Mouse (Mus musculus) MEL (cell line): ENCODE measurements around the gene Prss41. TPM values are rescaled to one million over a fixed set of nuclear protein-coding genes. Genes with fewer than 3 reads are reported as not detected.

ENCODE experiments used
- DNase-seq: peaks from one replicate; pipeline ENCODE4 v3.0.0; 2011; ENCODE audit warnings: low read depth, low spot score
- H3K27ac ChIP-seq: 2 replicates; pipeline ENCODE4 v1.5.1; 2012; ENCODE audit warnings: low read depth, mild to moderate bottlenecking, control low read depth, low read length, moderate library complexity; ENCODE audit not compliant: control insufficient read depth
- H3K27me3 ChIP-seq, 2 experiments: fragments of 150-350 bp in 1 of 2; sonication (generic) in 1 of 2; 2 replicates each; pipeline ENCODE4 v1.6.1; 2012; ENCODE audit warnings: low read length in 2 of 2, mild to moderate bottlenecking in 2 of 2, improper control_type of control experiment in 1 of 2, moderate library complexity in 1 of 2; ENCODE audit not compliant: insufficient read depth in 2 of 2, control insufficient read depth in 1 of 2
- H3K36me3 ChIP-seq, 2 experiments: 2 replicates each; pipeline ENCODE4 v1.6.1; 2012 to 2014; ENCODE audit warnings: low read length in 2 of 2, improper control_type of control experiment in 1 of 2, inconsistent platforms in 1 of 2, mild to moderate bottlenecking in 1 of 2; ENCODE audit not compliant: insufficient read depth in 2 of 2, control insufficient read depth in 1 of 2
- H3K4me1 ChIP-seq, 2 experiments: fragments of 150-350 bp in 1 of 2; sonication (generic) in 1 of 2; 2 replicates each; pipeline ENCODE4 v1.6.1; 2012; ENCODE audit warnings: low read length in 2 of 2, improper control_type of control experiment in 1 of 2, mild to moderate bottlenecking in 1 of 2; ENCODE audit not compliant: insufficient read depth in 2 of 2, control insufficient read depth in 1 of 2
- H3K4me3 ChIP-seq, 2 experiments: fragments of 150-350 bp in 1 of 2; sonication (generic) in 1 of 2; 2 replicates each; pipeline ENCODE4 v1.5.1; 2012; ENCODE audit warnings: low read depth in 2 of 2, low read length in 2 of 2, mild to moderate bottlenecking in 2 of 2, moderate library complexity in 2 of 2, control low read depth in 1 of 2, improper control_type of control experiment in 1 of 2; ENCODE audit not compliant: control insufficient read depth in 1 of 2, insufficient read depth in 1 of 2
- H3K79me2 ChIP-seq: 2 replicates; pipeline ENCODE4 v1.6.1; 2012; ENCODE audit warnings: mild to moderate bottlenecking, low read length, moderate library complexity; ENCODE audit not compliant: control insufficient read depth, poor library complexity, insufficient read depth
- H3K9ac ChIP-seq: 2 replicates; pipeline ENCODE4 v1.6.1; 2012; ENCODE audit warnings: low read depth, mild to moderate bottlenecking, control low read depth, low read length, moderate library complexity; ENCODE audit not compliant: control insufficient read depth, poor library complexity, severe bottlenecking
- H3K9me3 ChIP-seq: fragments of 150-350 bp; sonication (generic); replicated peaks from 2 replicates; pipeline ENCODE4 v1.6.1; 2012; ENCODE audit warnings: mild to moderate bottlenecking, low read length, improper control_type of control experiment, moderate library complexity; ENCODE audit not compliant: insufficient read depth
- CTCF ChIP-seq, 3 experiments: IDR thresholded peaks in 2 of 3; conservative IDR thresholded peaks in 1 of 3; 2 replicates each; pipeline ENCODE4 v1.5.1; 2011 to 2012; ENCODE audit warnings: low read length in 3 of 3, low read depth in 2 of 3, mild to moderate bottlenecking in 2 of 3, improper control_type of control experiment in 1 of 3, inconsistent platforms in 1 of 3, mixed read lengths in 1 of 3, moderate library complexity in 1 of 3; ENCODE audit not compliant: control insufficient read depth in 1 of 3, insufficient read depth in 1 of 3, poor library complexity in 1 of 3, severe bottlenecking in 1 of 3
- E2F4 ChIP-seq: IDR thresholded peaks from 2 replicates; pipeline ENCODE4 v1.6.1; 2011; ENCODE audit warnings: low read depth, low read length, improper control_type of control experiment, borderline replicate concordance
- HCFC1 ChIP-seq: IDR thresholded peaks from 2 replicates; pipeline ENCODE4 v1.6.1; 2012; ENCODE audit warnings: low read depth, mild to moderate bottlenecking, inconsistent platforms, low read length, improper control_type of control experiment, moderate library complexity
- MAX ChIP-seq: IDR thresholded peaks from 2 replicates; pipeline ENCODE4 v1.6.1; 2011; ENCODE audit warnings: low read length, improper control_type of control experiment
- MEF2A ChIP-seq: IDR thresholded peaks from 2 replicates; pipeline ENCODE4 v1.6.1; 2014; ENCODE audit warnings: low read depth, mild to moderate bottlenecking, inconsistent platforms, low read length, improper control_type of control experiment; ENCODE audit not compliant: poor library complexity, insufficient replicate concordance, severe bottlenecking; ENCODE audit errors: extremely low read depth
- MXI1 ChIP-seq: IDR thresholded peaks from 2 replicates; pipeline ENCODE4 v1.6.1; 2011; ENCODE audit warnings: mild to moderate bottlenecking, low read depth, low read length, improper control_type of control experiment
- MYB ChIP-seq: IDR thresholded peaks from 2 replicates; pipeline ENCODE4 v1.6.1; 2011; ENCODE audit warnings: mild to moderate bottlenecking, low read depth, low read length, improper control_type of control experiment
- NRF1 ChIP-seq: IDR thresholded peaks from 2 replicates; pipeline ENCODE4 v1.6.1; 2014; ENCODE audit warnings: low read depth, mild to moderate bottlenecking, inconsistent platforms, low read length, improper control_type of control experiment, moderate library complexity; ENCODE audit not compliant: poor library complexity, insufficient read depth, severe bottlenecking
- POLR2A ChIP-seq, 2 experiments: IDR thresholded peaks; 2 replicates each; pipeline ENCODE4 v1.6.1; 2011 to 2012; ENCODE audit warnings: low read length in 2 of 2, mild to moderate bottlenecking in 2 of 2, control low read depth in 1 of 2, improper control_type of control experiment in 1 of 2, low read depth in 1 of 2, moderate library complexity in 1 of 2; ENCODE audit not compliant: control insufficient read depth in 1 of 2, insufficient read depth in 1 of 2, poor library complexity in 1 of 2
- POLR2AphosphoS2 ChIP-seq: IDR thresholded peaks from 2 replicates; pipeline ENCODE4 v1.6.1; 2011; ENCODE audit warnings: low read length, improper control_type of control experiment
- POLR2AphosphoS5 ChIP-seq: IDR thresholded peaks from 2 replicates; pipeline ENCODE4 v1.6.1; 2012; ENCODE audit warnings: low read depth, borderline replicate concordance, mild to moderate bottlenecking, inconsistent platforms, low read length, moderate library complexity, mixed read lengths
- RAD21 ChIP-seq: IDR thresholded peaks from 2 replicates; pipeline ENCODE4 v1.6.1; 2011; ENCODE audit warnings: mild to moderate bottlenecking, low read depth, low read length, improper control_type of control experiment
- RCOR1 ChIP-seq: IDR thresholded peaks from 2 replicates; pipeline ENCODE4 v1.6.1; 2012; ENCODE audit warnings: low read depth, mild to moderate bottlenecking, inconsistent platforms, low read length, improper control_type of control experiment
- SMC3 ChIP-seq: IDR thresholded peaks from 2 replicates; pipeline ENCODE4 v1.6.1; 2011; ENCODE audit warnings: low read depth, low read length, improper control_type of control experiment
- USF1 ChIP-seq: IDR thresholded peaks from 2 replicates; pipeline ENCODE4 v1.6.1; 2014; ENCODE audit warnings: low read depth, mild to moderate bottlenecking, inconsistent platforms, low read length, improper control_type of control experiment, moderate library complexity
- USF2 ChIP-seq, 2 experiments: IDR thresholded peaks; 2 replicates each; pipeline ENCODE4 v1.6.1; 2011 to 2012; ENCODE audit warnings: improper control_type of control experiment in 2 of 2, low read length in 2 of 2, borderline replicate concordance in 1 of 2, inconsistent platforms in 1 of 2, low read depth in 1 of 2, mild to moderate bottlenecking in 1 of 2; ENCODE audit not compliant: insufficient read depth in 1 of 2
- ZC3H11A ChIP-seq: IDR thresholded peaks from 2 replicates; pipeline ENCODE4 v1.6.1; 2012; ENCODE audit warnings: low read depth, mild to moderate bottlenecking, inconsistent platforms, low read length, improper control_type of control experiment
- ZKSCAN1 ChIP-seq: IDR thresholded peaks from 2 replicates; pipeline ENCODE4 v1.6.1; 2012; ENCODE audit warnings: low read depth, mild to moderate bottlenecking, inconsistent platforms, low read length, improper control_type of control experiment, moderate library complexity
- ZMIZ1 ChIP-seq: IDR thresholded peaks from 2 replicates; pipeline ENCODE4 v1.6.1; 2012; ENCODE audit warnings: low read depth, mild to moderate bottlenecking, inconsistent platforms, low read length, improper control_type of control experiment, moderate library complexity
- ZNF384 ChIP-seq: IDR thresholded peaks from 2 replicates; pipeline ENCODE4 v1.6.1; 2012; ENCODE audit warnings: low read depth, mild to moderate bottlenecking, inconsistent platforms, low read length, improper control_type of control experiment
- polyA plus RNA-seq, 2 experiments: library from polyadenylated mRNA; stranded (reverse) in 1 of 2; unstranded in 1 of 2; fragments of >175 nt in 1 of 2; fragments of >200 nt in 1 of 2; gene quantifications; 2 replicates each; pipeline versions ENCODE4 v1.2.1 to v1.2.4; 2012; ENCODE audit warnings: low replicate concordance in 2 of 2, low read depth in 1 of 2; ENCODE audit not compliant: insufficient read length in 2 of 2, insufficient read depth in 1 of 2, missing spikeins in 1 of 2
- total RNA-seq: library from RNA; depleted of rRNA; stranded (reverse); fragments of 300-350 nt; gene quantifications from 2 replicates; pipeline ENCODE4 v1.2.3, GENCODE M21; 2012

The Prss41 gene
- total and polyA plus RNA-seq, 3 experiments: 3.4 to 12.8 TPM; not detected in 1

DNA sequence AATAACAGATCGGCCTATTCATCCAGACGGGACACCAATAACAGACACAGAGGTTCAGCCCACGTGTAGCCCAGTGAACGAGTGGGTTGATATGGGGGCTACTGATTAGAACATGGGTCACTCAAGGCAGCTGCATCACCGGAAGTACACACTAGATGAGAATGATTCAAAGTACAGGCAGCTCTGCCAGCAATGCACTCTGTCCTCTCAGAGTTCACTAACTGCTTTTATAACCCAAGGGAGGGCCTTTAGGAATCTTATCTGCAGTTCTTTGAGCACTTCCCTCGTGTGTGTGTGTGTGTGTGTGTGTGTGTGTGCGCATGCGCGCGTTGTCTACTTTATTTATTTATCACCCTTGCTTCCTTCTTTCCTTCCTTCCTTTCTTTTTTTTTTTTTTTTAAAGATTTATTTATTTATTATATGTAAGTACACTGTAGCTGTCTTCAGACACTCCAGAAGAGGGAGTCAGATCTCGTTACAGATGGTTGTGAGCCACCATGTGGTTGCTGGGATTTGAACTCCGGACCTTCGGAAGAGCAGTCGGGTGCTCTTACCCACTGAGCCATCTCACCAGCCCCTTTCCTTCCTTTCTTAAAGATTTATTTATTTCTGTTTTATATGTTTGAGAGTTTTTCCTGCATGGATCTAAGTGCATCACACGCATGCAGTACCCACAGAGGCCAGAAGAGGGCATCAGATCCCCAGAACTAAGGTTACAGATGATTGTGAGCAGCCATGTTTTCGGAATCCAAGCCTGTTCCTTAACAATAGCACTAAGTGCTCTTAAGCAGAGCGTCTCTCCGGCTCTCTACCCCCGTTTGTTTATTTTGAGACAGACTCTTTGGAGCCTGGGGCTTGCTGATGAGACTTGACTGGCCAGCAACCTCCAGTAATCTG lies 7.1 kb upstream of the Prss41 start (continued):
- no peak for TF ChIP-seq ZKSCAN1
- no peak for TF ChIP-seq MEF2A
- TF ChIP-seq MYB: no peak
- no peak for TF ChIP-seq ZC3H11A

DNA sequence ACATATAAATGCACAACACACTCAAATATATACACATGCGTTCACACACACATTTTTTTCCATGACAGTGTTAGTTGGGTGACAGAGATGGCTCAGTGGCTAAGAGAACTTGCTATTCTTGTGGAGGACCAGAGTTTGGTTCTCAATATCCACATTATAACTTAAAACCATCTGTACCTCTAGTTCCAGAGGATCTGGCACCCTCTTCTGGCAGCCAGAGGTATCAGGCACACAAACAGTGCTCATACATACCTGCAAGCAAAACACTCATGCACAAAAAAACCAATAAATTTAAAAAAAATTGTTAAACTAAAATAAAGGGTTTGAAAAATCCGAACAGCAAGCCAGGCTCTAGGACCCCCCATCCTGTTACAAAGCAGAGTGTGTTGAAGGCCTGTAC lies 6.1 kb upstream of the Prss41 start:
- Histone ChIP-seq H3K9me3 (no peaks in the 10 kb centered on the region), H3K9ac (no peak overlapping the region), H3K4me3 (no peak overlapping the region), H3K27ac (no peak overlapping the region), H3K36me3 (peaks cover 0 to 2% of the 10 kb centered on the region in 2 experiments; a peak in 2 of 4 replicates), H3K4me1 (peaks cover 2 to 4% of the 10 kb centered on the region in 2 experiments), H3K27me3 (no peaks in the 10 kb centered on the region), H3K79me2 (no peaks in the 10 kb centered on the region)
- no peak for TF ChIP-seq MAX
- TF ChIP-seq RAD21: peak; percentile 34
- no peak for TF ChIP-seq NRF1
- TF ChIP-seq HCFC1: no peak
- TF ChIP-seq POLR2A (IDR thresholded peaks at IDR 0.05; ENCODE audit: control insufficient read depth in 1 of 2, insufficient read depth in 1 of 2, low read depth in 1 of 2, low read length in 2 of 2, poor library complexity in 1 of 2): no peak
- TF ChIP-seq USF2 (IDR thresholded peaks at IDR 0.05; ENCODE audit: borderline replicate concordance in 1 of 2, insufficient read depth in 1 of 2, low read depth in 1 of 2, low read length in 2 of 2): no peak
- TF ChIP-seq MXI1: no peak
- TF ChIP-seq MEF2A: no peak
- peak; percentile 18; the same call in 1 of the 2 replicates for TF ChIP-seq SMC3
- no peak for TF ChIP-seq ZMIZ1
- TF ChIP-seq USF1: no peak
- peak; percentile 32 to 50 (median 43); a peak in 5 of 6 replicates for TF ChIP-seq CTCF (IDR thresholded peaks at IDR 0.05 in 2 of 3, conservative IDR thresholded peaks at IDR 0.05 in 1 of 3; ENCODE audit: control insufficient read depth in 1 of 3, insufficient read depth in 1 of 3, low read depth in 2 of 3, low read length in 3 of 3, poor library complexity in 1 of 3, severe bottlenecking in 1 of 3)
- no peak for TF ChIP-seq E2F4
- TF ChIP-seq POLR2AphosphoS5: no peak
- no peak for TF ChIP-seq ZNF384
- no peak for TF ChIP-seq RCOR1
- no peak for TF ChIP-seq POLR2AphosphoS2
- peak; percentile 61 for DNase-seq
